Mouse (Mus musculus) layer of hippocampus, adult 11-12 months (tissue): ENCODE measurements around the gene Cplx2.

Experiments used
- DNase-seq: peaks from one replicate; pipeline ENCODE4 v3.0.0; 2022; ENCODE audit warnings: low spot score

The Cplx2 gene

GRCm38 (mm10) chr13:54371049-54371386, at the start of gene Cplx2:
Gene Cplx2, plus strand, starts transcription at chr13:54371349.
- no peak for DNase-seq

GRCm38 (mm10) chr13:54322396-54323306, 48.5 kb upstream of the Cplx2 start:
- DNase-seq, result peak; percentile 72

GRCm38 (mm10) chr13:54323307-54324165, 47.6 kb upstream of the Cplx2 start:
- DNase-seq, result no peak

- DNase-seq, result peak; percentile 14
Observed at GRCm38 (mm10) chr13:54324178-54324577, 47.0 kb upstream of the Cplx2 start.

- DNase-seq, result peak; percentile 54
Observed at GRCm38 (mm10) chr13:54325814-54326213, 45.3 kb upstream of the Cplx2 start.

- no peak for DNase-seq
Observed at GRCm38 (mm10) chr13:54326686-54327447, 44.3 kb upstream of the Cplx2 start.

- DNase-seq, result no peak
Observed at GRCm38 (mm10) chr13:54328029-54328428, 43.1 kb upstream of the Cplx2 start.

GRCm38 (mm10) chr13:54328954-54329490, 42.1 kb upstream of the Cplx2 start:
- DNase-seq, result no peak

- peak; percentile 36 for DNase-seq
Observed at GRCm38 (mm10) chr13:54331825-54332675, 39.1 kb upstream of the Cplx2 start.

- no peak for DNase-seq
Observed at GRCm38 (mm10) chr13:54332921-54333477, 38.1 kb upstream of the Cplx2 start.

GRCm38 (mm10) chr13:54337058-54337457, 34.1 kb upstream of the Cplx2 start:
- peak; percentile 28 for DNase-seq

GRCm38 (mm10) chr13:54337541-54337940, 33.6 kb upstream of the Cplx2 start:
- DNase-seq, result no peak

GRCm38 (mm10) chr13:54338815-54339214, 32.3 kb upstream of the Cplx2 start:
- DNase-seq, result peak; percentile 11

GRCm38 (mm10) chr13:54345885-54346647, 25.1 kb upstream of the Cplx2 start:
- DNase-seq, result no peak

GRCm38 (mm10) chr13:54348011-54348410, 23.1 kb upstream of the Cplx2 start:
- DNase-seq, result no peak

GRCm38 (mm10) chr13:54349126-54349759, 21.9 kb upstream of the Cplx2 start:
- no peak for DNase-seq

- no peak for DNase-seq
Observed at GRCm38 (mm10) chr13:54357420-54357819, 13.7 kb upstream of the Cplx2 start.

- DNase-seq, result peak; percentile 35
Observed at GRCm38 (mm10) chr13:54359181-54359580, 12.0 kb upstream of the Cplx2 start.

- DNase-seq, result peak; percentile 72
Observed at GRCm38 (mm10) chr13:54364686-54365085, 6.5 kb upstream of the Cplx2 start.
